Mouse (Mus musculus): ENCODE data around the gene Pip5kl1. TPM values are rescaled to one million over a fixed set of nuclear protein-coding genes. Genes with fewer than 3 reads are reported as not detected.
A peak's percentile ranks its signal among the peaks of the same experiment; 100 is the strongest.

Pip5kl1 gene
- polyA plus RNA-seq, 1 experiment from 2014 or later: 11.6 TPM

DNA sequence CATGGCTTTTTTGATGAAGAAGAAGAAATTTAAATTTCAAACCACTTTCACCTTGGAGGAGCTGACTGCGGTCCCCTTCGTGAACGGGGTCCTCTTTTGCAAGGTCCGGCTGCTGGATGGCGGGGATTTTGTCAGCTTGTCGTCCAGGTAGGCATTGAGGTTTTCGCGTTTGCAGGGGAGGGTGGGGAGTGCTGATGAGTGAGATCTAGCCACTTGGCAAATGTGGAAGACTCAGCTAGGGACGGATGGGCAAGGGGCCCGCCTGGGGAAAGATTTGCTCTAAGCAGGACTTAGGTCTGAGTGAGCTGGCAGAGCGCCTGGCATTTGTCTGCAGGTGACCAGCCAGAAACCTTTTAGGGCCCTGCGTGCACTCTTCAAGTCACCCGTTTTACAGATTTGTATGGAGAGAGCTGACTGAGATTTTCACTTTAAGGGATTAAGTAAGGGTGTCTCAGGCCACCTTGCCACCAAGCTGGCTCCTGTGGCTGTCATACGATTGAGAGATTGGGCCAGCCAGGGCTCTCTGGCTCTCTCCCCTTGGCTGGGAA is 38.4 kb upstream of the Pip5kl1 start:
- no peaks in the 10 kb centered on the region for H3K9me3 ChIP-seq (ENCODE audit: control insufficient read depth, low read length)
- H3K36me3 ChIP-seq (replicated peaks; ENCODE audit: control insufficient read depth, insufficient read depth): no peaks in the 10 kb centered on the region
- H3K27ac ChIP-seq: peak overlapping the region; percentile 93
- H3K4me3 ChIP-seq (replicated peaks; ENCODE audit: low read length): peak overlapping the region; percentile 94
- ATAC-seq (ENCODE audit: low FRiP score): no peak
- DNase-seq (ENCODE audit: low spot score): peak; percentile 41
- no peaks in the 10 kb centered on the region for H3K27me3 ChIP-seq (ENCODE audit: control insufficient read depth, insufficient read depth, low read length)
- H3K9ac ChIP-seq: peak overlapping the region; percentile 98
- peak overlapping the region; percentile 88 for H3K4me2 ChIP-seq (replicated peaks)
- H3K4me1 ChIP-seq (replicated peaks; ENCODE audit: control insufficient read depth, insufficient read depth, low read length): peaks cover 56% of the 10 kb centered on the region
- WGBS: under 1% methylated on average over 14 of the region's 14 CpGs

DNA sequence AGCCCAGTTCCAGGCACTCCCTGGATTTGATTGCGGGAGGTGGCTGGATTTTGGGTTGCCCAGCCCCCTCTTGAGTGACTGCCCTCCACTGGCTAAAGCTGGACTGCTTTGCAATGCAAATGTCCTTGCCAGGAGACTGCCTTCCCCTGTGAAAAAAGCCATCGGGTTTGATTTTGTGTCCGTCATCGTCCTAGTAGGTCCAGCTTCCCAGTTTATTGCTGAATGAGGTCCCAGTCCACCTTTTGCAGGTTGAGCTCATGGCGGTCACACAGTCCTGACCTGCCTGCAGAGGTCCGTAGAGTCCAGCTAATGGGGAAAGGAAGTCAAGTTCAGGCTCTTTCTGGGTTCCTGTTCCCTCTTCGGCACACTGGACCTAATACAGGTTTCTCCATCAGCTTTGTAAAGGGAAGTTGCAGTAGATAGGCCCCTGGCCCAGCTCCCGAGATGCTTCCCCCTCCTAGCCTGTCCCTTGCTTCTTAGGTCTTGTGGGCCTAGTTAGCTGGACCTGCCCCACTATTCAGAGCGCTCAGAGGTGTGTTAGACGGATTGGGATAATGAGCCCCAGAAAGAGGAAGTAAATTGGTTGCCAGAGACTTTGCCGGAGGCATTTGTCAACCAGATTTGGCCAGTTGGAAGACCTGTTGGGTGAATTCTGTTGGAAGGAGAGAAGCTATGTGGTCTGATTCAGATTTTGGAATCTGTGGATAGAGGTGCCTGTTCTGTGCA is 37.8 kb upstream of the Pip5kl1 start:
- Histone ChIP-seq H3K4me2 (replicated peaks) (peak overlapping the region; percentile 88), H3K4me3 (replicated peaks; ENCODE audit: low read length) (peak overlapping the region; percentile 94), H3K9me3 (ENCODE audit: control insufficient read depth, low read length) (no peaks in the 10 kb centered on the region), H3K36me3 (replicated peaks; ENCODE audit: control insufficient read depth, insufficient read depth) (no peaks in the 10 kb centered on the region), H3K27me3 (ENCODE audit: control insufficient read depth, insufficient read depth, low read length) (no peaks in the 10 kb centered on the region), H3K9ac (peak overlapping the region; percentile 98), H3K4me1 (replicated peaks; ENCODE audit: control insufficient read depth, insufficient read depth, low read length) (peaks cover 56% of the 10 kb centered on the region), H3K27ac (peak overlapping the region; percentile 93)
- DNase-seq (ENCODE audit: low spot score): no peak
- ATAC-seq (ENCODE audit: low FRiP score): no peak
- WGBS: 3% methylated on average over 11 of the region's 11 CpGs

- peak overlapping the region; percentile 98 for H3K9ac ChIP-seq
Observed at GRCm38 (mm10) chr2:32537360-32537905, 37.2 kb upstream of the Pip5kl1 start.

GRCm38 (mm10) chr2:32537941-32538340 is 36.7 kb upstream of the Pip5kl1 start:
- DNase-seq (ENCODE audit: low spot score) (no peak), ATAC-seq (ENCODE audit: low FRiP score) (no peak)
- Histone ChIP-seq H3K27me3 (ENCODE audit: control insufficient read depth, insufficient read depth, low read length) (no peaks in the 10 kb centered on the region), H3K4me3 (replicated peaks; ENCODE audit: low read length) (peak overlapping the region; percentile 94), H3K27ac (no peak overlapping the region), H3K36me3 (replicated peaks; ENCODE audit: control insufficient read depth, insufficient read depth) (no peaks in the 10 kb centered on the region), H3K4me2 (replicated peaks) (peak overlapping the region; percentile 88), H3K9ac (peak overlapping the region; percentile 98; the same call in 1 of the 2 replicates), H3K9me3 (ENCODE audit: control insufficient read depth, low read length) (no peaks in the 10 kb centered on the region), H3K4me1 (replicated peaks; ENCODE audit: control insufficient read depth, insufficient read depth, low read length) (peaks cover 56% of the 10 kb centered on the region)
- WGBS: 74% methylated on average over 5 of the region's 5 CpGs

More at GRCm38 (mm10) chr2:32537360-32537905, 37.2 kb upstream of the Pip5kl1 start:
- Histone ChIP-seq H3K4me1 (replicated peaks; ENCODE audit: control insufficient read depth, insufficient read depth, low read length) (peaks cover 56% of the 10 kb centered on the region), H3K27me3 (ENCODE audit: control insufficient read depth, insufficient read depth, low read length) (no peaks in the 10 kb centered on the region), H3K4me2 (replicated peaks) (peak overlapping the region; percentile 88), H3K4me3 (replicated peaks; ENCODE audit: low read length) (peak overlapping the region; percentile 94), H3K27ac (peak overlapping the region; percentile 93), H3K36me3 (replicated peaks; ENCODE audit: control insufficient read depth, insufficient read depth) (no peaks in the 10 kb centered on the region), H3K9me3 (ENCODE audit: control insufficient read depth, low read length) (no peaks in the 10 kb centered on the region)
- ATAC-seq (ENCODE audit: low FRiP score) (no peak), DNase-seq (ENCODE audit: low spot score) (no peak)
- WGBS: 11% methylated on average over 9 of the region's 9 CpGs

DNA sequence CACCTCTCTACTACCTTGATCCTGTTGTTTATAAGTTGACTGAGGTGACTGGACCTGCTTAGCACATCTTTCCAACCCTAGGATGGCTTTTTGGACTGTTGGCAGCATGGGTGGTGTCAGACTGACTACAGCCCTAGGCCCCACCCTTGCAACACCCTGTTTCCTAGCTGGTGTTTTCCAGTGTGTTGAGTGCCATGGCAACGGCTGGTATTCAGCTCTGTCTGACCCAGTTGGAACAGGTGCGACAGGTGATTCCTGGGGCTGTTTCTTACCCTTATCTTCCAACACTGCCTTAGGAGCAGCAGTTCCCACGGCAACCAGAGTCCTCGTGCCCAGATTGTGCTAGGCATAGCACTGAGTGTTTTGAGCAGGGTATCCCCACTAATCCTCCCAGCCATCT is 36.1 kb upstream of the Pip5kl1 start:
- no peak overlapping the region for H3K4me3 ChIP-seq (replicated peaks; ENCODE audit: low read length)
- peaks cover 56% of the 10 kb centered on the region for H3K4me1 ChIP-seq (replicated peaks; ENCODE audit: control insufficient read depth, insufficient read depth, low read length)
- H3K27ac ChIP-seq: no peak overlapping the region
- WGBS: 63% methylated on average over 4 of the region's 4 CpGs
- H3K9ac ChIP-seq: no peak overlapping the region
- H3K9me3 ChIP-seq (ENCODE audit: control insufficient read depth, low read length): no peaks in the 10 kb centered on the region
- H3K36me3 ChIP-seq (replicated peaks; ENCODE audit: control insufficient read depth, insufficient read depth): no peaks in the 10 kb centered on the region
- no peak for ATAC-seq (ENCODE audit: low FRiP score)
- H3K4me2 ChIP-seq (replicated peaks): peak overlapping the region; percentile 88
- H3K27me3 ChIP-seq (ENCODE audit: control insufficient read depth, insufficient read depth, low read length): no peaks in the 10 kb centered on the region
- no peak for DNase-seq (ENCODE audit: low spot score)

GRCm38 (mm10) chr2:32539452-32539981 is 35.1 kb upstream of the Pip5kl1 start:
- H3K4me1 ChIP-seq (replicated peaks; ENCODE audit: control insufficient read depth, insufficient read depth, low read length): peaks cover 50% of the 10 kb centered on the region
- H3K27ac ChIP-seq: no peak overlapping the region
- H3K4me3 ChIP-seq (replicated peaks; ENCODE audit: low read length): no peak overlapping the region
- DNase-seq (ENCODE audit: low spot score) (no peak), ATAC-seq (ENCODE audit: low FRiP score) (no peak)
- no peak overlapping the region for H3K9ac ChIP-seq
- H3K27me3 ChIP-seq (ENCODE audit: control insufficient read depth, insufficient read depth, low read length): no peaks in the 10 kb centered on the region
- peak overlapping the region; percentile 1 for H3K4me2 ChIP-seq (replicated peaks)
- no peaks in the 10 kb centered on the region for H3K9me3 ChIP-seq (ENCODE audit: control insufficient read depth, low read length)
- H3K36me3 ChIP-seq (replicated peaks; ENCODE audit: control insufficient read depth, insufficient read depth): no peaks in the 10 kb centered on the region; the same call in 1 of the 2 replicates
- 78% methylated on average over 14 of the region's 14 CpGs for WGBS

- Histone ChIP-seq H3K4me1 (replicated peaks; ENCODE audit: control insufficient read depth, insufficient read depth, low read length) (peaks cover 42% of the 10 kb centered on the region), H3K27ac (no peak overlapping the region), H3K9ac (no peak overlapping the region), H3K4me2 (replicated peaks) (no peak overlapping the region), H3K9me3 (ENCODE audit: control insufficient read depth, low read length) (no peaks in the 10 kb centered on the region), H3K27me3 (ENCODE audit: control insufficient read depth, insufficient read depth, low read length) (no peaks in the 10 kb centered on the region), H3K36me3 (replicated peaks; ENCODE audit: control insufficient read depth, insufficient read depth) (no peaks in the 10 kb centered on the region; the same call in 1 of the 2 replicates), H3K4me3 (replicated peaks; ENCODE audit: low read length) (no peak overlapping the region)
- no peak for ATAC-seq (ENCODE audit: low FRiP score)
- no peak for DNase-seq (ENCODE audit: low spot score)
- 94% methylated on average over 2 of the region's 2 CpGs for WGBS
Observed at GRCm38 (mm10) chr2:32541333-32541908, 33.2 kb upstream of the Pip5kl1 start.

DNA sequence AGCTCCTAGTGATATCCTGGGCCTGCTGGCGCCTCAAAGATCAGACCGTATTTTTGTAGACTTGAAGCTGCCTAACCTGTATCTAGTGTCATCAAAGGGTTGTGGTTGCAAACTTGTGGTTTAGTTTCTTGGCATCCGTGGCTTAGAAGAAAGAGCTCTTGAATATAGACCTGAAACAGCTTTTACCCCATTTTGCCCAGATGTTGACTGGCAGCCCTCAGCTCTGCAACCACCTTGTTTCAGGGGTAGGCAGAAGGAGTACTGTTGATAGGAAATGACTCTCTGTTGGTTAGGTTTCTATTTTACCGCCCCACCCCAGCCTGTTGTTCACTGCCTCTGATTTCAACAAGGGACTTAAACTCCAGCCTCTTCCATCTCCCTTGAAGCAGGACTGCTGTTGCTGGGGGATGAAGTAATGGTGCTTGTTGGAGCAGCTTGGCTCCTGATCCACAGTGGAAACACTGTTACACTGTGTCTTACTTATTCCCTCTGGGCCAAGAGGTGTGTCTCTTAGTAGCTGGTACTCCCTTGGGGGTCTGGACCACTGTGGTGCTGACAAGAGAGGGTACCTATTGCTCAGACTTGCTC is 32.5 kb upstream of the Pip5kl1 start:
- Histone ChIP-seq H3K27ac (no peak overlapping the region), H3K27me3 (ENCODE audit: control insufficient read depth, insufficient read depth, low read length) (no peaks in the 10 kb centered on the region), H3K4me2 (replicated peaks) (no peak overlapping the region), H3K9me3 (ENCODE audit: control insufficient read depth, low read length) (no peaks in the 10 kb centered on the region), H3K36me3 (replicated peaks; ENCODE audit: control insufficient read depth, insufficient read depth) (no peaks in the 10 kb centered on the region; the same call in 1 of the 2 replicates), H3K9ac (no peak overlapping the region), H3K4me1 (replicated peaks; ENCODE audit: control insufficient read depth, insufficient read depth, low read length) (peaks cover 36% of the 10 kb centered on the region), H3K4me3 (replicated peaks; ENCODE audit: low read length) (no peak overlapping the region)
- no peak for DNase-seq (ENCODE audit: low spot score)
- no peak for ATAC-seq (ENCODE audit: low FRiP score)
- WGBS: 92% methylated on average over 4 of the region's 4 CpGs

DNA sequence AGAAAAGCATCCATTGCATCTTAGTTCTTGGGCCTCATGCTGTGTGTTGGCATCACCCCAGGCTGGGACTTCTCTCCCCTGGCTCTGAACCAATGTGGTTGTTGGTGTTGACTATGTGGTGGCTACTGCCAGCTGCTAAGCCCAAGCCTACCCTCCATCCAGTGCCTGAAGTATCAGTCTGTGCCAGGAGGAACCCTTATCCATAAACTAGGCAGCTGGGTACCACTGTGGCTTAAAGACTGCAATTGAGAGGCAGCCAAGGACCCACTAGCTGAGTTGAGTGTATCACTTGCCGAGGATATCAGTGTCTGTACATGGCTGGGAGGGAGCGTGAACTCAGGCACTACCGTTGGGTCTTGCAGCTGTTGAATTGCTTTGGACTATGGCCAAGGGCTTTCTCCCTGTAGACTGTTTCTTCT is 31.6 kb upstream of the Pip5kl1 start:
- Histone ChIP-seq H3K4me2 (replicated peaks) (no peak overlapping the region), H3K9me3 (ENCODE audit: control insufficient read depth, low read length) (no peaks in the 10 kb centered on the region), H3K4me3 (replicated peaks; ENCODE audit: low read length) (no peak overlapping the region), H3K9ac (no peak overlapping the region), H3K36me3 (replicated peaks; ENCODE audit: control insufficient read depth, insufficient read depth) (no peaks in the 10 kb centered on the region; the same call in 1 of the 2 replicates), H3K27ac (no peak overlapping the region), H3K4me1 (replicated peaks; ENCODE audit: control insufficient read depth, insufficient read depth, low read length) (peaks cover 26% of the 10 kb centered on the region), H3K27me3 (ENCODE audit: control insufficient read depth, insufficient read depth, low read length) (no peaks in the 10 kb centered on the region)
- no peak for ATAC-seq (ENCODE audit: low FRiP score)
- 69% methylated on average over 3 of the region's 3 CpGs for WGBS
- DNase-seq (ENCODE audit: low spot score): no peak
